Mouse (Mus musculus): ENCODE data around the gene Pigb.

Pigb gene

GRCm38 (mm10) chr9:73047906-73048305, 7.7 kb upstream of the Pigb start:
- in situ Hi-C loops (cut with MboI, MseI): loop anchor here (5.0 kb wide), 1 partner anchor 39 kb away; no protein-coding TSS in a partner anchor

DNA sequence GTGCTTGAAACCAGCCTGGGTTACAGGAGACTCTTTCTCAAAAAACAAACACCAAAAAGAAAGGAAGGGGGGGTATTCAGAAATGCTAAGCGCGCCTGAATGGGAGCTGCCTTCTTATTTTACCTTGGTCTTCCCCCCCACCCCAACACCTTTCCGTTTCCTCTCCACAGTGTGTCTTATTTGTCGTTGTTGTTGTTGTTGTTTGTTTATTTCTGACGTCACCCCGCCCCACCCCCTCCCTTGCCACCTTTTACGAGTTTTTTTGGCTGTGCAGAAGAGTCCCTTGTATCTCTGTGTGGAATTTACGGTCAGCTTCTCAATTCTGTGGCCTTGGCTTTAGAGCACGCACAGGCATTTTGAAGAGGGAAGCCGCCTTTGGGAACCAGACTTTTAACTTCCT, 5.5 kb upstream of the Pigb start:
- in situ Hi-C loops (cut with MboI, MseI): loop anchor here (5.0 kb wide), 1 partner anchor 42 kb away; no protein-coding TSS in a partner anchor

DNA sequence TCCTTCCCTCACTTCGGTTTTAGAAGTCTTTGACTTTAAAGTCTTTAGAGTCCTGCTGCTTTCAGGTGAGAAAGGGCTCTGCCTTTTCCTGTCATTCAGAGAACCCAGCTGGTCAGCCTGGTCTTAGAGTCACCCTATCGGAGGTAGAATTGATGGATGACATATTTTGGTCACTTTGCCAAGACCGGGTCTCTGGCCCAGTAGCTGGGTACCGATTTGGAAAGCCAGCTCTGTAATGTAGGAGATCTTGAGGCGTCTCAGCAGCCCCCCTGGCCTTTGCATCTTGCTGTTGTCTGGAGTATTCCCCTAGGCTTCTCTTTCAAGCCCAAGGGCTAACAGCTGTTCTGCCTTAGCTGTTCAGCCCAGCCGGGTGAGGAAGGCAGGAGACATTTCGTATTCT, 5.0 kb upstream of the Pigb start:
- in situ Hi-C loops (cut with MboI, MseI): loop anchor here (5.0 kb wide), 1 partner anchor 42 kb away; no protein-coding TSS in a partner anchor

DNA sequence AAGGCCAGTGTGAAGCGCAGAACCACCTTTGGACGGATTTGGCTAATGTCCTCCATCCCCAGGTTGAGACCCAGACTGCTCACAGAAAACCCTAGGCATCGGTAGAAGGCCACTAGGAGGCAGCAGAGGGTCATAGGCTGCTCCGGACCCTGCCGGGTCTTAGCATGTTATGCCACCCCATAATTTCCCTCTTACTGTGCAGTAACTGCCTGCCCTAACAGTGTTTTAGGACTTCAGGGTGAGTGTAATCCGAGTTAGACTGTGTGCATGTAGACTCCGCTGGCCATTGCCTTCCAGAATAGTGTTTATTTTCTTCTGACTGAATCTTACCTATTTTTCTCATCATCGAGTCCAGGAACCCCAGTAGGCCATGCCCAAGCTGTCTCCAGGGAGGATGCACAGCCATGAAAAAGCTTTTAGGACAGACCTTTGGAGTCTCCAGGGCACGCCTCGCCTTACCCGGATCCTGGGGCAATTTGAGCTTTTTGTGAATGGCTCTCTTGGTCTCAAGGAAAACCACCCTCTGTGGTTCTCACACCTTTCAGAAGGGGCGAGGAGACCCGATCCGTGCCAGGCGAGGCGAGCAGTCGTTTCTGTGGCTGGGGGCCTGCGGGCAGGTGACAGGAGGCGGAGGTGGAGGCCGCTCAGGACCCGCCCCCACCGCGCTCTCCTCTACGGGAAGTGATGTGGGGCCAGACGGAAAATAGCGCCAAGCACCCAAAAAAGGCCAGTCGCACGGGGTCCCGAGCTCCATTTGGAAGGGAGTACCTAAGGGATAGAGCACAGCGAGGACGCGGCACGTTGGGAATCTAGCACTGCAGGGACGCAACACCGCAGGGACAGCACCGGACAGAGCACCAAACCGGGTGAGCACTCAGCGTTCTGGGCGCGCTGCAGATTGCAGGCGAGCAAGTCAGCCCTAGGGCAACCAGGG, 4.2 kb upstream of the Pigb start, which contains the start of gene Rab27a:
Gene Rab27a, plus strand, starts transcription at position 709 of the 934 bp plus-strand sequence.
- in situ Hi-C loops (cut with MboI, MseI): loop anchor here (5.0 kb wide), 2 partner anchors 43 to 77 kb away; no protein-coding TSS in a partner anchor

DNA sequence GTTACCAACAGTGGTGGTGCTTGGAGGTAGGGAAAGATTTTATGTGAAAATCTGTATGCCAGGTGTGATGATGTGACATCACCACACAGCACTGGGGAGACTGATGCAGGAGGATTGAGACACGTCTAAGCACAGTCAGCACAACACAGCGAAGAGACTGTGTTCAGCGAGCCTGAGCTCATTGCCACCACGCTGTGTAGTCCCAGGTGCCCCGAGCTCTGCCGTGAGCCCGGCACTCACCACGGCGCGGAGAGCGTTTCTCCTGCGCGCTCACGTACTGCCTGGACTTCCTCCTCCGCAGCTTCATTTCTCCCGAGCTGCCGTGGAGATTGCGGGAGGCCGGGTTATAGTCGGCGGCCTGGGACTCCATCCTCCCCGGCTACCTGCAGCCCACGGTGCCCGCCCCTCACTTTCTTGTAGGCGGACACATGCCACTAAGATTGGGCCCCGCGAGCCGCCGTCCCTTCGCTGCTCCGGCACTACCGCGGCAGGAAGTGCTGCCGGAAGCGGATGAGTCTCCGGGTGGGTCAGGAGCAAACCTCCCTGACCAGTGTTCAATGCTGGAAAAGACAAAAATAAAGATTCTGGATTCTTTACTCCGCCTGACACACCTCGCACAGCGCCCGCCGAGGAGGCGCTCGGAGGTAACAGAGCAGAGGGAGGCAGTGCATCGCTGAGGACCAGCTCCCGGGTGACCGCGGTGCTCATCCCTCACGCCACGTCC, 794 bp downstream of the Pigb start:
- in situ Hi-C loops (cut with MboI, MseI): no loop called here

DNA sequence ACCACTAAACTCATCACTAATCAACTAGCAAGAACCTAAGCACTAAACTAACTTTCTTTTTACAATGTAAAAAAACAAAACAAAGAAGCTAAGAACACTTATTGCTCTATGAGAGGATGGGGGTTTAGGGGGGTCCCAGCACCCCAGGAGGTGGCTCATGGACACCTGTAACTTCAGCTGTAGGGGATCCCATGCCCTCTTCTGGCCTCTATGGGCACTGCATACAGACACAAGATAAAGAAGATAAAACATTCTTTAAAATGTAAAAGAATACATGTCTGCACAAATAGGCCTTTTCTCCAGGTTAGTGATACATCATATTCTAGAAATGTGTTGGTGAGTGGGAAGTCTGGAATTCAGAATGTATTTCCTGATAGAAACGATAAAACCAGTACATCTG, 6.8 kb downstream of the Pigb start:
- in situ Hi-C loops (cut with MboI, MseI): no loop called here

DNA sequence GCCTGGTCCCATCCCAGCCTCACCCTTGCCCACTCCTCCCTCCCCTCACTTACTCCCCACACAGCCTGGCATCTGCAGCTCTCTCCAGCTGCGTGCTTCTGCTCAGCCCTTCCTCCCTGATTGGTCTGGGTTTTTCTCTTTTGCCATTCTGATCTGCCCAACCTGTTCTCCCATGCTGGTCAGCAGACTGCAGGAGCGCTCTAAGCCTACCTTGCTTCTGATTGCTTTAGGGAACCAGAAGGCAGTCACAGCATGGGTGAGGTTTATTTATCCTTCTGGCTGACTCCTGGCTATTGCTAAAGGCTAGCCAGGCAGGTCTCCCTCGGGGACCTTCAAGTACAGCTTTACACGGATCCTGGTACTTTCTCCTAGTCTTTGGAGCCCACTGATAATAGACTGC, 8.8 kb downstream of the Pigb start:
- in situ Hi-C loops (cut with MboI, MseI): no loop called here

- in situ Hi-C loops (cut with MboI, MseI): no loop called here
Measured at GRCm38 (mm10) chr9:73030443-73030842, 9.7 kb downstream of the Pigb start.

GRCm38 (mm10) chr9:73025818-73026636, 14.2 kb downstream of the Pigb start:
- in situ Hi-C loops (cut with MboI, MseI): no loop called here

- in situ Hi-C loops (cut with MboI, MseI): no loop called here
Measured at GRCm38 (mm10) chr9:73020566-73021097, 19.5 kb downstream of the Pigb start.

GRCm38 (mm10) chr9:73019841-73020240, 20.3 kb downstream of the Pigb start:
- in situ Hi-C loops (cut with MboI, MseI): no loop called here

DNA sequence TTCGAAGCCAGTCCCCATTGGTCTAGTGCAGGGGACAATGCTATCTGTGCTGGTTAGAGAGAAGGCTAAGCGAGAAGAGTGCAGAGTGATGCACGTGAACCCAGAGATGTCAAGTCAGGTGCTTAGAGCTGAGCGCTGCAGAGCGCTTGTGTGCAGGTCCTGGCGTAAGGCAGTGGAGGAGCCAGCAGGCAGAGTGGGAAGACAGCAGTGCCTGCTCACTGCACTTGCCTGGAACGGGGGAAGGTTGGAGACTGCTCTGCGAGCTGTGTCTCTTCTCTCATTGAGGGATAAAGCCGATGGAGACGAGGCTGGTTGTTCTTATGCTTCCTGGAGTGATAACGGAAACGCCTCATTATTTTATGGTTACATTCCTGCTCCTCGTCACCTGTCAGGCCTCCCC, 25.5 kb downstream of the Pigb start:
- in situ Hi-C loops (cut with MboI, MseI): no loop called here

GRCm38 (mm10) chr9:73012629-73013028, 27.5 kb downstream of the Pigb start:
- in situ Hi-C loops (cut with MboI, MseI): no loop called here

DNA sequence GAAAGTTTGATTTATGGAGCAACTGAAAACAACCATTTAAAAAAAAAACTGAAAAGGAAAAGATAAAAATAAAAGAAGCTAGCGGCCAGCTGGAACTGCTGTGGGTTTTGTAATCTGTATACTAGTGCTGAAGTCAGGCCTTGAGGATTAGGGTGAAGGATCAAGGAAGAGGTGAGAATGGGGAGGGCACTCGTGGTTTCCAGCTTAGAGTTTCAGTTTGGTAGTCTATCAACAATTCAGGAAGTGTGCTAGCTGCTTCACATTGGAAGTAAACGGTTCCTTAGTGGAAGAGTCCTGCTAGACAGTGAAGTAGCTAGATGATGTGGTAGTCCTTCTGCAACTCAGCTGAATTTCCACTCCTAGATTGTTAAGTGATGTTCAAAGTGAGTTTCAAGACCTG, 31.8 kb downstream of the Pigb start:
- in situ Hi-C loops (cut with MboI, MseI): no loop called here

DNA sequence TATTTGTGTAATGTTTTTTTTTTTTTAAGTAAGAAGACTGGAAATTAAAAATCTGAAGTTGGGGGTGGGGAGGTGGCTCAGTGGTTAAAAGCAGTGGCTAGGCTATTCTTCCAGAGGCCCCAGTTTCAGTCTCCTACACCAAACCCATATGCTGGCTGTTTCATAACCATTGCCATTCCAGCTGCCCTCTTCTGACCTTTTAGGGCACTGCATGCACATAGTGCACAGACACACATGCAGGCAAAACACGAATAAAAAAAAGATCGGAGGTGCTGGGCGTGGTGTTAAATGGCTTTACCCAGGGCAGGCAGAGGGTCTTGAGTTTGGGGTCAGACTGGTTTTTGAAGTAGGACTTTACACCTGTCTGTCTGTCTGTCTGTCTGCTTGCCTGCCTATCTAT, 34.0 kb downstream of the Pigb start:
- in situ Hi-C loops (cut with MboI, MseI): no loop called here

DNA sequence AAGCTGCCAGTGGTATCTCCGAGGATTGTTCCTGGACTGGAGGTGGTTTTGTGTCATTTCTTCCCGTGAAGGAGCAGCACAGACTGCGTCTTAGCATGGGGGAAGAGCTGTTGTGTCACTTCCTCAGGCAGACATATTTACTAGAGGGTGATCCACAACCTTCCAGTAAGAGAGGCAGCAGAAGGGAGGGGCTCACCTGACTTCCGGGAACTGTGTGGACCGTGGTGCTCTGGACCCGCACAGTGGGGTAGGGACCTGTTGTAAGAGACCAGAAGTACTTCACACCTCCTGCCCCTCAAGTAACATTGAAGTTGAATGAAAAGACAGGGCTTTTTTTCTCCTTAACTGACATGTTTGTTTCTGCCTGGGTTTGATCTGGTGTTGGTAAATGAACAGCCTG, 35.1 kb downstream of the Pigb start:
- in situ Hi-C loops (cut with MboI, MseI): no loop called here

DNA sequence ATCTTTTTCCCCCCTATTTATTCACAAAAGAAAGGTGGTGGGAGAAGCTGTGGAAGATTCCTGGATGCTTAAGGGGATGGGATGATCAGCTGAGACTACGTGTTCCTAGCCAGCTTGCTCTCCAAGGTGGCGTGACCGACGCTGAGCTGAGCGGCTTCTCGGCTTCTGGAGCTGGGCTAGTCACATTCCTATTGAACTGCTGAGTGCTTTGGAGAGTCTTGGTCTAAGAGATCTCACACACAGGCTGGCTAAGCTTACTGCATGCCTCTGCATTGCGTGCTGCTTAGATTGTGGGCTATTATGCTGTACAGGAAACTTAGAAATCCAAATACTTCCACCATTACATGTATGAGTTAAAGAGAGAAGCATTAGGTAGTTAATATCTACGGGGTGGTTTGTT, 36.1 kb downstream of the Pigb start:
- in situ Hi-C loops (cut with MboI, MseI): no loop called here

- in situ Hi-C loops (cut with MboI, MseI): no loop called here
Measured at GRCm38 (mm10) chr9:73002177-73002576, 38.0 kb downstream of the Pigb start.

DNA sequence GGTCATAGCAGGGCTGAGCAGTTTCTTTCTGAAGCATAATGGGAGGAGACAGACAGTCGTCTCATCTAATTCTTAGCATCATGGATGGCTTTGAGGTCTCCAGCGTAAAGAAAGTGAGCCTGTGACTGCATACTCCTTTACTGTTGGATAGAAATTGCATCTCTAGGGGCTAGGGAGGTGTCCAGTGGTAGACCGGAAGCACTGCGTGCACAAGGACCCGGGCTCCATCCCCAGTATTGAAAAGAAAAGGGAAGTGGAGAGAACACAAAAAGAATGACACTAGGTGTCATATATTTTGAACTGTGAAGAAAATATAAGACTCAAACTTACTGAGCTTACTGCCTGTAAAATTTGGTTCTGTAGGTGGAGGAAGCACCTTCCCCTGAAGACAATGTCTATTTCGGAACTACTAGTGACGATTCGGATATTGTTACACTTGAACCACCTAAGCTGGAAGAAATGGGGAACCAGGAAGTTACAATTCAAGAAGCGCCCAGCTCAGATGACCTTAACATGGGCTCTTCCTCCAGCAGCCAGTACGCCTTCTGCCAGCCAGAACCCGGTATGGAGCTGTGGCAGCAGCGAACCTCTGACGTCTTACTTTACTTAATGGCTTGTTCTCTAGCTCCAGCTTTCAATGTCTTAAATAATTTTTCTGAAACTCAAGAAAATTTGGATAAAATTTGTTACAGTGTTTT, 38.7 kb downstream of the Pigb start:
- in situ Hi-C loops (cut with MboI, MseI): no loop called here

GRCm38 (mm10) chr9:73000487-73000886, 39.7 kb downstream of the Pigb start:
- in situ Hi-C loops (cut with MboI, MseI): no loop called here

DNA sequence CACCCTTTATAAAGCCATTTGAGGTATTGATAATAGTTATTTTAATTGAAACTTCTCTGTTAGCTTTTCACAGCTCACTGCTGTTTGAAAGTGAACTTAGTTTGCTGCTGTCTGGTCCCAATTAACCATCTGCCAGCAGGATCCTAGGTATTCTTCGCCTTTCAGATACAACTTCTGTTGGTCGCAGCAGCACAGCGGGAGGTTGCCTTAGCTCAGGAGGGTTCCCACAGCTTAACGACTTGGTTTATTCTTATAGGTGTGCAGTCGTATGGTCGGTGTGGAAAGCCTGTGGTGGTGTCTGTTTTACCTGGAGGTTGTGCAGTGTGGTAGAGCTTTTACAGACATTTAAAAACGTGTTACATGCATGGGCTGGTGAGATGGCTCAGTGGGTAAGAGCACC, 43.4 kb downstream of the Pigb start:
- in situ Hi-C loops (cut with MboI, MseI): no loop called here

Measured in T-helper 2 cell (primary cell).